Mouse (Mus musculus) retina, embryonic 14.5 days (tissue): ENCODE data around the gene Cdcp2.

Experiments
- DNase-seq: peaks from one replicate; pipeline ENCODE4 v3.0.0-alpha.2; 2015; ENCODE audit warnings: low spot score

Gene Cdcp2

GRCm38 (mm10) chr4:107096841-107097373 lies at the start of gene Cdcp2:
Cdcp2 (plus strand) TSS chr4:107096891.
- DNase-seq, result no peak

- DNase-seq, result no peak
Observed at GRCm38 (mm10) chr4:107047806-107048205, 48.9 kb upstream of the Cdcp2 start.

- no peak for DNase-seq
Observed at GRCm38 (mm10) chr4:107048568-107049162, 48.0 kb upstream of the Cdcp2 start.

- DNase-seq, result no peak
Observed at GRCm38 (mm10) chr4:107051889-107052288, 44.8 kb upstream of the Cdcp2 start.

GRCm38 (mm10) chr4:107052962-107053553 lies 43.6 kb upstream of the Cdcp2 start:
- no peak for DNase-seq

GRCm38 (mm10) chr4:107056088-107056487 lies 40.6 kb upstream of the Cdcp2 start:
- DNase-seq, result no peak

- no peak for DNase-seq
Observed at GRCm38 (mm10) chr4:107058346-107058745, 38.3 kb upstream of the Cdcp2 start.

- no peak for DNase-seq
Observed at GRCm38 (mm10) chr4:107058781-107059180, 37.9 kb upstream of the Cdcp2 start.

GRCm38 (mm10) chr4:107061560-107061959 lies 35.1 kb upstream of the Cdcp2 start:
- DNase-seq, result no peak

GRCm38 (mm10) chr4:107063214-107063613 lies 33.5 kb upstream of the Cdcp2 start:
- DNase-seq, result no peak

- no peak for DNase-seq
Observed at GRCm38 (mm10) chr4:107064394-107065098, 32.1 kb upstream of the Cdcp2 start.

GRCm38 (mm10) chr4:107066252-107067124 lies 30.2 kb upstream of the Cdcp2 start, which contains the start of the genes Mrpl37 and Cyb5rl:
Mrpl37 (minus strand) TSS chr4:107066868.
Cyb5rl (plus strand) TSS chr4:107066988.
- peak; percentile 100 for DNase-seq

- DNase-seq, result peak; percentile 41
Observed at GRCm38 (mm10) chr4:107067151-107067840, 29.4 kb upstream of the Cdcp2 start.

GRCm38 (mm10) chr4:107072343-107072742 lies 24.3 kb upstream of the Cdcp2 start:
- no peak for DNase-seq

GRCm38 (mm10) chr4:107075456-107075855 lies 21.2 kb upstream of the Cdcp2 start:
- peak; percentile 38 for DNase-seq

GRCm38 (mm10) chr4:107078894-107079293 lies 17.8 kb upstream of the Cdcp2 start:
- no peak for DNase-seq

GRCm38 (mm10) chr4:107079716-107080115 lies 17.0 kb upstream of the Cdcp2 start:
- no peak for DNase-seq

- no peak for DNase-seq
Observed at GRCm38 (mm10) chr4:107082185-107082584, 14.5 kb upstream of the Cdcp2 start.

GRCm38 (mm10) chr4:107083126-107083525 lies 13.6 kb upstream of the Cdcp2 start:
- DNase-seq, result no peak

GRCm38 (mm10) chr4:107084343-107084742 lies 12.3 kb upstream of the Cdcp2 start:
- no peak for DNase-seq

GRCm38 (mm10) chr4:107084858-107085257 lies 11.8 kb upstream of the Cdcp2 start:
- DNase-seq, result peak; percentile 65
